Mouse (Mus musculus): ENCODE data around the gene Aipl1.

Aipl1 gene

GRCm38 (mm10) chr11:72049171-72049759, 12.0 kb upstream of the Aipl1 start:
- DNase-seq = no peak

GRCm38 (mm10) chr11:72048730-72049129, 11.4 kb upstream of the Aipl1 start:
- DNase-seq = no peak

GRCm38 (mm10) chr11:72044231-72044630, 6.9 kb upstream of the Aipl1 start:
- no peak for DNase-seq

GRCm38 (mm10) chr11:72042631-72043030, 5.3 kb upstream of the Aipl1 start:
- DNase-seq = no peak

GRCm38 (mm10) chr11:72041768-72042607, 4.7 kb upstream of the Aipl1 start, which contains the start of gene Pimreg:
Pimreg (plus strand) TSS chr11:72042032.
- peak; percentile 94 for DNase-seq

- DNase-seq = peak; percentile 31
These were observed 4.0 kb upstream of the Aipl1 start for GRCm38 (mm10) chr11:72041290-72041767.

GRCm38 (mm10) chr11:72039599-72040386, 2.5 kb upstream of the Aipl1 start:
- no peak for DNase-seq

- DNase-seq = peak; percentile 87
These were observed 687 bp upstream of the Aipl1 start for GRCm38 (mm10) chr11:72037996-72038395.

GRCm38 (mm10) chr11:72032589-72032988, 4.7 kb downstream of the Aipl1 start:
- no peak for DNase-seq

GRCm38 (mm10) chr11:72032091-72032490, 5.2 kb downstream of the Aipl1 start:
- no peak for DNase-seq

GRCm38 (mm10) chr11:72031353-72031752, 6.0 kb downstream of the Aipl1 start:
- no peak for DNase-seq

GRCm38 (mm10) chr11:72029143-72029542, 8.2 kb downstream of the Aipl1 start:
- peak; percentile 16 for DNase-seq

GRCm38 (mm10) chr11:72027836-72028235, 9.5 kb downstream of the Aipl1 start:
- no peak for DNase-seq

- no peak for DNase-seq
These were observed 10.8 kb downstream of the Aipl1 start for GRCm38 (mm10) chr11:72026516-72026915.

GRCm38 (mm10) chr11:72025843-72026242, 11.5 kb downstream of the Aipl1 start:
- DNase-seq = peak; percentile 48

GRCm38 (mm10) chr11:72024193-72024781, 13.0 kb downstream of the Aipl1 start:
- DNase-seq = peak; percentile 73

- peak; percentile 52 for DNase-seq
These were observed 13.7 kb downstream of the Aipl1 start for GRCm38 (mm10) chr11:72023581-72023980.

- no peak for DNase-seq
These were observed 14.5 kb downstream of the Aipl1 start for GRCm38 (mm10) chr11:72022827-72023226.

GRCm38 (mm10) chr11:72021015-72021414, 16.3 kb downstream of the Aipl1 start:
- no peak for DNase-seq

GRCm38 (mm10) chr11:72017253-72017601, 20.1 kb downstream of the Aipl1 start:
- no peak for DNase-seq

GRCm38 (mm10) chr11:72016518-72017252, 20.6 kb downstream of the Aipl1 start:
- peak; percentile 26 for DNase-seq

GRCm38 (mm10) chr11:72014674-72015073, 22.6 kb downstream of the Aipl1 start:
- DNase-seq = no peak

All from thymus, postnatal 4 days (tissue).